Mouse (Mus musculus): Measurements from ENCODE around the gene Mospd3.

Gene Mospd3

DNA sequence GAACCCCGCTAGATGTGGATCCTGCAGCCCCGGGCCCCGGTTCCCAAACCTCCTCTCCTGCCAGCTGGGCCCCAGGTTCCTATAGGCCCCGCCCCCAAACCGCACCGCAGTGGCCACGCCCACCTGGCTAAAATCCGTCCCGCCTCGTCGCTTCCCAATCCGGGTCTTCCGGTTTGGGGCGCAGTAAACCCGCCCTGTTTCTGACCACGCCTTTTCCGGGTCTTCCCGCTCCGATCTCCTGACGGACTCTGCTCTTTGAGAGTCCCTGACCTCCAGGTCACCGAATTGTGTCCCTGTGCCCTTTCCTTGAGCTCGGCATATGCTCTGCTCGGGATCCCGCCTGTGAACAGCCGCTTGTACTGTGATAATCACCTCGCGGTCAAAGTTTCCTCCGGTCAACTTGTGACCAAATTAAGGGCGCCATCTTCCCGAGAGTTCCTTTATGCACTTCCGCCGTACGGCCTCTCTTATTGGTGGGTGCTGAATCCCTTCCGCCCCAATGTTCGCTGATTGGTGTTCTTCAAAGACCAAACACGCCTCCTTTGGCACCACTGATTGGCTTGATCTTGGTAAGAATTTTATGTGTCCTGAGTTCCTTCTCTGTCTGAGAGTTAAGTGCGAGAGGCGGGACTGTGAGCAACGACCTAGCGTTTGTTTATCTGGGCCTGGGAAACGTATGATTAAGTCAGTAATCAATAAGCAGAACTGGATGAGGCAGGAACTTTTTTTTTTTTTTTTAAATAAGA is at the start of gene Mospd3:
Mospd3 (minus strand) TSS at position 440 of the 746 bp plus-strand sequence.
- peak; percentile 98 for DNase-seq

DNA sequence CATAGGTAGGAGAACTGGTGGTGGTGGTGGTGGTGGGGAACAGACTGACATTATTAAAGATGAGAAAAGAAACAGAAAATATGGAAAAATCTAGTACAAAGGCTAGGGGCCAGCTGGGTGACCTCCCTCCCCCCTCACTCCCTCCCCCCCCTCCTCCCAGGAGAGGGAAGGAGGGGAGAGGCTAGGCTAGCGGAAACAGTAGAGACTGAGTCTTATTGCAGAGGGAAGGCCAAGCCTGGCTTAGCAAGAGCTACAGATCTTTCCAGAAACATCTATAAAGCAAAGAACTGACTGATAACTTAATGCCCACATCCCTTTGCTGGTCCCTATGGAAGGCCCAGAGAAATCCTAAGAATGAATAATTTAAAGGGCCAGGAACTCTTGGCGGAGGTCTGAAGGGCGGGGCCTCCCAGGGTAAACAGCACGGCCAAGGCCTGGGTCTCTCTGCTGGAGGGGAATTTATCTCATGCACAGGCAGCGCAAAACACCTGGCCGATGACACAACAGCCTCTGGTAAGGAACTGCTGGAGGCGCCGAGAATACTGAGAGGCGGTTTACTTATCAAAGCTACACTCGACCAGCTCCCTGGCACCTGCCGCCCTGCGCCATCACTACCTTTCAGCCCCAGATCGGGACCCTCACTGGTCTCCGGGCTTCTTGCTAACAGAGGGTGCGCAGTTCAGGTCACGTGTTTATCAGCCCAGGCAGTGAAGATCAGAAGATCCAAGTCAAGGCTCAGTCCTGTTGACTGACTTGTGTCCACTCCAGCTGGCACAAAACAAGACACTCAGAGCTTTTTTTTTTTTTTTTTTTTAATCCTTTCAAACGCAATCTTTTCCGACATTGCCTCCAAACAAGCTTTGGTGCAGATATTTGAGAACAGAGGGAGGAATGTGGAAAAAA is 49.1 kb upstream of the Mospd3 start:
- peak; percentile 50 for DNase-seq

DNA sequence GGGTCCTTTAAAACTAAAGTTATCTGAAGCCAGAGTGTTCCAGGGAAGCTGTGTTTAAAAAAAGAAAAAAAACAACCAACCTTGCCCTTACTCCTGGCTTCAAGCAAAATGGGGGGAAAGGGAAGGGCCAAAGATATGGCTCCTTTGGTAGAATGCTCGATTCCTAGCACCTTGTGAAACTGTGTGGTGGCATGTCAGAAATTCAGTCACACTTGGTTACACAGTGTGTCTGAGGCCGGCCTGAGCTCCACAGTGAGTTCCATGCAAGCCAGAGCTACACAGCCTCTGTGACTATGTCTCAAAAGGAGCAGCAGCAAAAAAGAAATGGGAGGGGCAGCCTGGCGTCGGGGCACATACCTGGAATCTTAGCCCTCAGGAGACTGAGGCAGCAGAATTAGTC is 48.4 kb upstream of the Mospd3 start:
- DNase-seq, result no peak

DNA sequence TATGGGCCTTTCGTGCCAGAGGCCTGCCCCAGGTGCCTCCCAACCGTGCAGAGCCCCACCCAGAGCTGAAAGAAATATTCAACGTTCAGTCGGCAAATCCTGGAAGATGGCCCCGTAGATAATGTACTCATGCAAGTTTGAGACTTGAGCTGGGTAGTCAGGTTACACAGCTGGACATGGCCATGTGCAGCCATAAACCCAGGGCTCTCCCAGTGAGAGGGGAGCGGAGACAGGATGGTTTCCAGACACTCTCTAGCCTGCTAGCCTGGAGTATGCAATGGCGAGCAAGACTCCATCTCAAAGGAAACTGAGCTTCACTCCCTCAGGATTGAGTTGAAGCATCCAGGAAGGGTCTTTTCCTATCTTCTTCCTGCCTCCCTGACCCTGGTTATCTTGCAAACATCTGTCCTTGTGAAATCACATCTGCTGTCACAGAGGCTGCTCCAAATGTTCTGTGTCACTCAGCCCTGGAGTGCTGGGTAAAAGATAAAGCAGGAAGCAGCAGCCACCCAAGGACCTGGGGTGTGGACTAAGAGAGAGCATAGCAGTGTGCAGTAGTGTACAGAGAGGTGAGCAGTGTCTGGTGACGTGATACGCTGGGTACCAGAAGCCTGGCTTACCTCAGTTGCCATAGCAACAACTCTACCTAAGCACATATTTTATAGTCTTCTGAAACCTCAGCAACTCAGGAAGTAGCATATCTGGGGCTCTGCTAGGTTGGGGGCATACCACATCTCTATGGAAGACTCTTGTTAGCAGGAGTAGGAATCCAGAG is 47.2 kb upstream of the Mospd3 start:
- DNase-seq, result no peak

DNA sequence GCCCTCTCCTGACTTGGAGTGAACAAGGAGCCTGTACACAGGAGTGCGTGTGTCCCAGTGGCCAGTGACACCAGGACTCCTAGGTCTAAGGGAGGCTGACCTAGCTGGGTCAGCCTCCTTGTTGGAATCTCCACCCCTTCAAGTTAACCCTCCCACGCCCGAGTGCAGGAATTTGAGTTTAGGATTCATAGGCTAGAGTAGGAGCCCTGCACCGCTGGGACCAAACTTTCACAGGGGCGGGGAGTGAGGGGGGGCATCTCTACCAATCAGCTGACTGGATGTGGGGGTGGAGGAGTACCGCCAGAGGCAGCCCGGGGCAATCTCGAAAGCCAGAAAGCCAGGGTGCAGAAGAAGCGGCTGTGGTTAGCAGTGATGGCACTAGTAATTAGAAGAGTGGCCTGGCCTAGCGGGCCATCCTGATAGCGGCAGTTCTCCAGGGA is 44.8 kb upstream of the Mospd3 start, which contains the start of gene Irs3:
Irs3 (minus strand) TSS at position 63 of the 440 bp plus-strand sequence.
- DNase-seq, result no peak

DNA sequence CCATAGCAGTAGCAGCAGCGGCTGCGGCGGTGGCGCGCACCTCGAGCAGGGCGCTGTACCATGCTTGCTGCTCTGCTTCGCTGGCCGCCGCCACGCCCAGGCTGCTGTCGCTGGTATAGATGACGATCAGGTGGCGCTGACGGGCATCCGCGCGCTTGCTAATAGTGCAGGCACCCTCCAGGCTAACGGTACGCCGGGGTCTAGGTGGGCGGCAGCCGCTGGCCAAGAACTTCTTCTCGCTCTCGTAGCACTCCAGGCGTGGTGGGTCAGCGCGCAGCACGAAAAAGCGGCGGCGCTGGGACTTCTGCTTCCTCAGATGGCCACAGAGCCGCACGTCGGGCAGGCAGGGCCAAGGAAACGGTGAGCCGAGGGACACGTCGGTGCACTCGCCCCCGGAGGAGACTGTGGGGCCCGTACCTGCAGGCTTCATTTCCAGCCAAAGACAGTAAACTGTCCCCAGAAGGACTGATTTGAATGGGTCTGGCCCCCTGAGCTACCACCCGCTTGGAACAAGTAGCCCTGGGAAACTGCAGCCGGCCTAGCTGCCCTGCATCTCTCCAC is 44.3 kb upstream of the Mospd3 start:
- DNase-seq, result peak; percentile 62

DNA sequence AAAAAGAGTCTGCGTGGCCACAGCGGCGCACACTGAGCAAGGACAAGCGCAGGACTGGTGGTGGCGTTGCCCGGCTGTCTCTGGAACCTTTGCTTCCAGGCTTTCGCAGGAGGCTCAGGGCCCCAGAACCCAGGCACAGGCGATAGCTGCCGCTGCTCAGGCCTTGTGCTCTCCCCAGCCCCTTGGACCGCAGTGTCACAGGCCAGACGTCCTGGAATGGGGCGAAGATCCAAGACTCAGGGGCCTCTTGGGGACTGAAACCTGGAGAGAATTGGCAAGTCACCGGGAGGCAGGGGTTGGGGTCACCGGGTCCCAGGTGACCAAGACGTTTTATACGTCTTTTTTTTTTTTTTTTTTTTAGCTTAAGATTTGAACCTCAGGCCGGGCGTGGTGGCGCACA is 43.6 kb upstream of the Mospd3 start:
- DNase-seq, result no peak

DNA sequence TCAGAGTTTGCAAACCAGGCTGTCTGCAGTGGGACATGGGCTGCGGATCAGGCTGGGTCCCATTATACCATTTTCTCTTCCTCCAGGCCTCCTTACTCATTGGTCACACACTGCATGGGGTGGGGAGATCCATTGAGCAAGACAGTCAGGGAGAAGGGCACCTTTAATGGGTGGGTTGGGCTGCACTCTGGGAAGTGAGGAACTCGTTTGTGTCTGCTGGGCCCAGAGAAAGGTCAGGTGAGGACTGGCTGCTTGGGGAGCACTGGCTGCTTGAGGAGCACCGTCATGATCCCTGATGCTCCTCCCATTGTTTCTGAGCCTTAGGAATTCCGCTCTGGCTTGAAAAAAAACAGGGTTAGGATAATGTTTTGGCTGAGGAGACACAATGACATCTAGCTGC is 42.0 kb upstream of the Mospd3 start:
- no peak for DNase-seq

DNA sequence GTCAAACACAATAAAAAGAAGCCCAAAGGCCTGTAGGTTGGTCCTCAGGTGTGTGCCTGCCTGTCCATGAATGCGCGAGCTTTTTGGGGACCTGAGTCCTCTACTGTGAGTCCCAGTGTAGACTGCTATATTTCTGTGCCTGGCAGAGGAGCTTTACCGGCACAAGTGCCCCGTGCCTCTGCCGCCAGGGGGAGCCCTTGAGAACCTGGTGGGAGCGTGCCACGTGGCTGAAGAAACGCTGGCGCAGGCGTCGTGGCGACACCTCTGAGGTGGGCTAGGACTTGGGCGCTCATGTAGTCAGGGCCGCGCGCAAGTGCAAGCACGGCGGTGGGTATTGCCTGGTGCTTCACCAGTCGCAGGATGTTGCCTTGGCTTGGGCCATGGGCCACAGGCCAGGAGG is 40.2 kb upstream of the Mospd3 start, which contains the start of gene Sap25:
Sap25 (plus strand) TSS at position 281 of the 400 bp plus-strand sequence.
- peak; percentile 70 for DNase-seq

DNA sequence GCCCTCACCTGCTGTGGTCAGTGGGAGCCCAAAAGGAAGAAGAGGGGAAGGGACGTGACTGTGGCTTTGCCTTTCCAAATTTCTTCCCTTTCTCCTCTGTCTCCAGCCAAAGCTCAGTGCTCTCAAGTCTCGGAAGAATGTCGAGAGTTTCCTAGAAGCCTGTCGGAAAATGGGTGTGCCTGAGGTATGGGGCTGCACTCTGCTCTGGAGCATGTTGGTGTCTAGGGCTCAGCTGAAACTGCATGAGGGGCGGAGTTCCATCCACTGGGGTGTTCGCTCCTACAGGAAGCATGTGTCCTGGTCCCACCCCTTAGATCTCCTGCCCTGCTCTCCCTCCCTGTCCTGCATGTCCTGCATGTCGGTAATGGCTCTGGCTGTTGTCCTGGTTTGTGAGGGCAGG is 38.6 kb upstream of the Mospd3 start:
- DNase-seq, result no peak

DNA sequence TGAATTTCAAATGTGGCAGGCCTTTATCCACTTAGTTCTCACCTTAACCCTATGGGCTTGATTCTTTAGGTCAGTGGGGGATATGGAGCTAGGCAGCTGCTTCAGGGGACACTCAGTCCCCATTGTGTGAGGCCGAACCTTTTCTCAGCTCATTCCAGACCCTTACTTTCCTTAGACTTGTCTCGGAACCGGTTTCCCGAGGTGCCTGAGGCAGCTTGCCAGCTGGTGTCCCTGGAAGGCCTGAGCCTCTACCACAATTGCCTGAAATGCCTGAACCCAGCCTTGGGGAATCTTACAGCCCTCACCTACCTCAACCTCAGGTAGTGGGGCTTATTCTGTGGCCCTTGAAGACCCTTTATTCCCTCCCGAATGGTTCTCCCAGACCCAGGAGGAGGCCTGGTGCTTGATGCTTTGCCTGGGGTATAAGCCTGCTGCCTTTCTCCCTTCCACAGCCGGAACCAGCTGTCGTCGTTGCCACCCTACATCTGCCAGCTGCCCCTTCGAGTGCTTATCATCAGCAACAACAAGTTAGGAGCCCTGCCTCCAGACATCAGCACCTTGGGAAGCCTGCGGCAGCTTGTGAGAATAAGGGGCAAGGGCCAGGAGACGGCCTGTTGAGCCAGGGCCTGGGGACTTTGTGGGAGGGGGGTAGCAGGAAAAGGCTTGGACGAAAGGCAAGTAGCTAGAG is 32.7 kb upstream of the Mospd3 start:
- no peak for DNase-seq

DNA sequence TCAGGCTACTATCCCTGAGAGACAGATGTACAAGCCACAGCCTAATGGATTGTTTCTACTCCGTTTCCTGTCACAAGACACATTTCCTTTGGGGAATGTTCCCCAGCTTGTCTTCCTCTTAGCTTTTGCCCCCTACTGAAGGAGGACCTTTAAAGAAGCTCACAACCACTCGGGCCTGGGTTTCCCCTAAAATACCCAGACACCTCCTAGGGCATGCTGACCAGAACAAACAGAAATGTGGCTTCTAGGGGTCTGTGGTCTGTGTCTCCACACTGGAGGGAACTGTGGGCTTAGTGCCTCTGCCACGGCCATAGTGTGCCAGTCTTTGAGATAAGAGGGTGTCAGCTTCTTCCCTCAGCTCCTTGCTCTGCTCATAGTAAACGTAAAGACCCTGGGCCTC is 30.7 kb upstream of the Mospd3 start:
- DNase-seq, result no peak

DNA sequence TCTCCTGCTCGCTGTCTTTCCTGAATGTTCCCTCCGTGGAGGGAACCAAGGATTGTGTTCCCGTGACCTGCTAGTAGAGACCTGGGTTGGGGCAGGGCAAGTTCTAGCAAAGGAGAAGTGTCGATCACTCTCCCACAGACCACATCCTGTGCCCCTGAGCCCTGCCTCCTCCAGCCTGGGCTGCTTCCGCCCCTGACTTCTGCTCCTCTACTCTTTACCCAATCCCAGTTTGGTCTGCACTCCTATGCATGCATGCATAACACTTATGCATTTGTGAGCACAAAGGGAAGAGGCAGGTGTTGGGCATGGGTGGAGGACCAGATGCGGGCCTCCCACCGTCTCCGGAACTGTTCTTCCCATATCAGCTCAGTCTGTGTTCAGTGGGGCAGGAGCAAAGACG is 30.3 kb upstream of the Mospd3 start:
- peak; percentile 49 for DNase-seq

DNA sequence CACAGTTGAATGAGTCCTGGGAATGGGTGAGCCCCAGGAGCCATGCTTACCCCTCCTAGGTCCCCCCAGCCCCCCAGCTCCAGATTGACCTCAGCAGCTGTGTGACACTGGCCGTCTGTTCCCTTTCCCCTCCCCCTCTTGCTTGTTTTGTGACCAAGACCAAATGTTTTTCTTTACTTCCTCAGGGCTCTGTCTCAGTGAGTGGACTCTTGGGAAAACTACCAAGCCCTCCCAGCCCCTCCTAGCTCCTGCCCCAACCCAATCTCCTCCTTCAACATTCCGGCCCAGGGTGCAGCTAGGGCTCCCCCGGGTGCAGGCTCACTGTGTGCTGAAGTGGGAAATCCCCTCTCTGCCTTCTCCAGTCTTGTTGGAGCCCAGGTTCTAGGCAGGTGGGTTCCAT is 29.7 kb upstream of the Mospd3 start:
- no peak for DNase-seq

DNA sequence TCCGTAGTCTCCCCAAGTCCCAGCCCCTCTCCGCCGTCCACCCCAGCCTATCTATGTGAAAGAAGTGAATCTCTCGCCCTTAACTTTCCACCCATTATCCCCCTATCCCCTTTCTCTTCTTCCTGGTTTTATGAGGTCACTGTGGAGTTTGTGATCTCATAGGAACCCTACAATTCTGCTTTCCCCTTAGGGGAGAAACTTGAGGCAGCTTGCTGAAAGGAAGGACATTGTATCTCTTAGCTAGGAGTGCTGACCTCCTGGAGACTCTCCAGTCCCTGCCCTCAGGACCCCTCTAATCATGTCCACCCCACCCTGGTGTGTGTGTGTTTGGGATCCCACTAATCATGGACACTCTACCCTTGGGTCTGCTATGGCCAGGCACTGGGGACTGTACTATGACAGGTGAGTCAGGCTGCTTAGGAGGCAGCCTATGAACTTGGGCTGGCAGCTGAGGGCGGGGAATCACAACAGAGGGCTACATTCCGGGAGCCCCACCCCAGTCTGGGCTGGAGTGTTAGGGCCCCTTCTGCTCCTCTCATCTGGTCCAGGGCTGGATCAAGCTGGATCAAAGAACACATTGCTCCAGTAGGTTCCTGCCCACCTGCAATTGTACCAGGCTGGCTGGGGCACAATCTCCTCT is 29.2 kb upstream of the Mospd3 start:
- DNase-seq, result peak; percentile 63

DNA sequence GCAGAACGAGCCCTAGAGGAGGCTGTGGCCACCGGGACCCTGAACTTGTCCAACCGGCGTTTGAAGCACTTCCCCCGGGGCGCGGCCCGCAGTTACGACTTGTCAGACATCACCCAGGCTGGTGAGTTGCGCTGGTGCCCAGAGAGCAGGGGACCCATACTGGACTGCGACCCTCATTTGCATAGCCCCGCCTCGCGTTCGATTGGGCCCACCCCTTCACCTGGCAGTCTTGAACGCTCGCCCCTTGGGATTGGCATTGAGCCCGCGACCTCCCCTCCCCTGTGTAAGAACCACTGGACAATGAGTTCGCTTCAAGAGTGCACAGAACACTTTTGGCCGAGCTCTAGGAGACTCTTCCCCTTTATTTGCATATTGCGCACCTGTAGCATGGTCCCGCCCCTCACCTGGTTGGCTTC is 28.5 kb upstream of the Mospd3 start:
- peak; percentile 82 for DNase-seq

DNA sequence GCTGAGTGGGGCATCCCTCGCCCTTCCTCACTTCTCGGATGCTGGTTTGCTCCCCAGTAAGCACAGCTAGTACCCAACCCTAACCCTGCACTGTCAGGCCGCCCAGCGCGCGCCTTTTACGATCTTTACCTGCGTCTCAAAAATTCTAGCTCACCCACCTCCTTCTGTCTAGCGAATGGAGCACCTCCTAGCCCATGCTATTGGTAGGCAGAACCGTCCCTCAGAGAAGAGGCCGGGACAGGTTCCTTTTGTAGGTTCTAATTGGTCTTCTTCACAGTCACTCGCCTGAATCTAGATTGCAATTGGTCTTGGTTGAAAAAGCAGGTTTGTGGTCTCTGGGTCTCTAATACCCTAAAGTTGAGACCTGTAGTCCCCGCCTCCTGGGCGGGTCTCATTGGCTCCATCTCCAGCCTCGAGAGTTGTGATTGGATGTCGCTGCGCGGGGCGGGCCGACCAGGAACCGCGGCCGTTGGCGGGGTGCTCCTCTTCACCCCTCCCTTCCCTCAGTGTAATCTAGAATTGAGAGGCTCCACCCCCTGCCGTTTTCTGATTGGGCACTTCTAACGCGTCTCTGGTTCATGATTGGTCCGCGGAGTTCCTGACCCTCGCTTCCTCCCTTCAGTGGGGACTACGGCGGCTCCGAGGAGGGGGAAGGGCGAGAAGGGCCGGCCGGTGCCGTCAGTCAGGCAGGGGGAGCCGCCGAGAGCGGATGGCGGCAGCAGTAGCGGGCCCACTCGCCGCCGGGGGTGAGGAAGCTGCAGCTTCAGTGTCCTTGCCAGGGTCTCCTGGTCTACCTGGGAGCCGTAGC is 27.8 kb upstream of the Mospd3 start, which contains the start of the genes Fbxo24, Lrch4 and Gm20605:
Fbxo24 (minus strand) TSS at position 505 of the 808 bp plus-strand sequence.
Lrch4 (plus strand) TSS at position 624 of the 808 bp plus-strand sequence.
Gm20605 (plus strand) TSS at position 678 of the 808 bp plus-strand sequence.
- DNase-seq, result peak; percentile 99

DNA sequence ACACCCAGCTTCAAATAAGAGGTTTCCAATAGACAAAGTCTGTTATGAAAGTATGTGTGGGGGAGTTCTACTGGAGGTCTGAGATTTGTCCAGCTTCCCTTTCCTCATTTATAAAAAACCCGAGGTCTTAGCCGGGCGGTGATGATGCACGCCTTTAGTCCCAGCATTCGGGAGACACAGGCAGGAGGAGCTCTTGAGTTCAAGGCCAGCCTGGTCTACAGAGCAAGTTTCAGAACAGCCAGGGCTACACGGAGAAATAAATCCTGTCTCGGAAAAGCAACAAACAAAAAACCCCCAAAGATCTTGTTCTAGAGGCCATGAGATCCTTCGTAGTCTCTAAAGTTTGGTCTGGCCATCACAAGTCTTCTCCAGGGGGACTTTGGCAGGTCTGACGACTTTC is 27.1 kb upstream of the Mospd3 start:
- no peak for DNase-seq

DNA sequence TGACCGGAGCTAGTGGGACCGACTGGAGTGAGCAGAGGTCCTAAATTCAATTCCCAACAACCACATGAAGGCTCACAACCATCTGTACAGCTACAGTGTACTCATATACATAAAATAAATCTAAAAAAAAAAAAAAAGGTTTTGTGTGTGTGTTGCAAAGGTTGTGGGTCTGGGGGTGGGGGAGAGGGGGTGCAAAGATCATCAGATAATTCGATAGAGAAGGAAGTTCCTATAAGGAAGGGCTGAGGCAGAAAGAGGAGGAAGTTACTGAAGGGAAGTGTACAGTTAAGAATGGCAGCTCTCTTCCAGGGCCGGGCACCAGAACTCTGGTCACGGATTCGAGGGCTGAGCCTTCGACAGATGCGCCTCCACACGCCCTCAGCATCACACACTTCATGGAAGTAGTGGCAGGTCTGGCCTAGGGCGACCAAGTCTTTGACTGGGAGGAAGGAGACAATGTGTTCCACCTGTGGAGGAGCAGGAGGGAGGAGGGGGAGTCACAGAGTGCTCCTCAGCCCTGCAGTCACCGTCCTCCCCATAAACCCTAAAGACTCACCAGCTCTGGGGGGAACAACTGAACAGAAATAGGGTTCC is 23.2 kb upstream of the Mospd3 start:
- DNase-seq, result no peak

DNA sequence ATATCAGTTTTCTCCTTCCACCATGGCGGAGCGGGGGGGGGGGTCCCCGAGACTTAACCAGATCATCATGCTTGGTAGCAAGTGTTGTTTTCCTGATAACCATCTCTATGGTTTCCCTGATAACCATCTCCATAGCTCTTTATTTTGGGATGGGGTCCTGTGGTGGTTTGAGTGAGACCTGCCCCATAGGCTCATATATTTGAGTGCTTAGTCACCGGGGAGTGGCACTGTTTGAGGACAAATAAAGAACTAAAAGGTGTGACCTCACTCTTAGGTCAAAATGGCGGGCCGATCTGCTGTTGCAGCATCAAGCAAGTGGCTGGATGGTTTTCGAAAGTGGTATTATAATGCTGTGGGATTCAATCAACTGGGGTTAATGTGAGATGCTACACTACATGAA is 14.5 kb upstream of the Mospd3 start:
- DNase-seq, result no peak
